Mouse (Mus musculus): Measurements from ENCODE around the gene Spc24. TPM values are rescaled to one million over a fixed set of nuclear protein-coding genes. Genes with fewer than 3 reads are reported as not detected.

Gene Spc24
- 1 to 10 TPM; 2.8 to 3.7 TPM for polyA plus RNA-seq (2017; shearing (Covaris generic))

GRCm38 (mm10) chr9:21760155-21761088, at the start of gene Spc24:
TSS of gene Spc24 (minus strand) at chr9:21760303.

GRCm38 (mm10) chr9:21798345-21799009, 38.4 kb upstream of the Spc24 start, which contains the start of gene Kank2:
TSS of gene Kank2 (minus strand) at chr9:21798744.

GRCm38 (mm10) chr9:21723377-21724146, 36.5 kb downstream of the Spc24 start, which contains the start of gene Ldlr:
TSS of gene Ldlr (plus strand) at chr9:21723483.

Other genes starting within 250 kb of the Spc24 start
- 10 to 100 TPM; 31.3 to 48.0 TPM for gene AB124611, start 234.1 kb downstream of the Spc24 start, polyA plus RNA-seq (2017; shearing (Covaris generic))
- gene Carm1, start 213.4 kb downstream of the Spc24 start, polyA plus RNA-seq (2017; shearing (Covaris generic)) = 10 to 100 TPM; 47.1 to 59.5 TPM
- 10 to 100 TPM; 35.9 to 36.3 TPM for gene Timm29, start 167.6 kb downstream of the Spc24 start, polyA plus RNA-seq (2017; shearing (Covaris generic))
- gene Yipf2, start 167.5 kb downstream of the Spc24 start, polyA plus RNA-seq (2017; shearing (Covaris generic)) = 10 to 100 TPM; 24.5 to 25.7 TPM
- gene Smarca4, start 144.1 kb downstream of the Spc24 start, polyA plus RNA-seq (2017; shearing (Covaris generic)) = 10 to 100 TPM; 60.5 to 61.5 TPM
- gene Ldlr, start 36.8 kb downstream of the Spc24 start, polyA plus RNA-seq (2017; shearing (Covaris generic)) = 10 to 100 TPM; 20.3 to 29.5 TPM
- gene Kank2, start 38.4 kb upstream of the Spc24 start, polyA plus RNA-seq (2017; shearing (Covaris generic)) = under 1 TPM in 1 of 2 experiments, not detected in 1; 0.45 TPM
- gene Angptl8, start 75.2 kb upstream of the Spc24 start, polyA plus RNA-seq (2017; shearing (Covaris generic)) = under 1 TPM in 1 of 2 experiments, not detected in 1; 0.44 TPM
- 1 to 10 TPM; 3.7 to 4.5 TPM for gene Dock6, start 92.3 kb upstream of the Spc24 start, polyA plus RNA-seq (2017; shearing (Covaris generic))
- 10 to 100 TPM; 14.8 to 29.0 TPM for gene Rab3d, start 157.9 kb upstream of the Spc24 start, polyA plus RNA-seq (2017; shearing (Covaris generic))
- gene Ccdc159, start 167.2 kb upstream of the Spc24 start, polyA plus RNA-seq (2017; shearing (Covaris generic)) = 1 to 10 TPM in 1 of 2 experiments, under 1 TPM in 1; 0.86 to 1.5 TPM
- gene Tmem205, start 167.3 kb upstream of the Spc24 start, polyA plus RNA-seq (2017; shearing (Covaris generic)) = 1 to 10 TPM; 3.6 to 8.0 TPM
- 1 to 10 TPM; 1.6 to 1.9 TPM for gene Plppr2, start 176.7 kb upstream of the Spc24 start, polyA plus RNA-seq (2017; shearing (Covaris generic))
- gene Swsap1, start 195.5 kb upstream of the Spc24 start, polyA plus RNA-seq (2017; shearing (Covaris generic)) = 10 to 100 TPM; 11.8 to 12.4 TPM
- gene Epor, start 203.2 kb upstream of the Spc24 start, polyA plus RNA-seq (2017; shearing (Covaris generic)) = under 1 TPM in 1 of 2 experiments, not detected in 1; 0.84 TPM
- gene Rgl3, start 229.1 kb upstream of the Spc24 start, polyA plus RNA-seq (2017; shearing (Covaris generic)) = under 1 TPM in 1 of 2 experiments, not detected in 1; 0.20 TPM
- under 1 TPM; 0.18 to 0.49 TPM for gene Ccdc151, start 242.3 kb upstream of the Spc24 start, polyA plus RNA-seq (2017; shearing (Covaris generic))
- 10 to 100 TPM; 76.4 to 98.0 TPM for gene Prkcsh, start 242.5 kb upstream of the Spc24 start, polyA plus RNA-seq (2017; shearing (Covaris generic))

All from inflammation-experienced regulatory T-cells (primary cell).